15 mouse cellular contexts compared by ENCODE assay signal in genomic region chr2:150493031-150493430, GRCm38 (mm10).
"Had no signal": no experiment of that assay in that cellular context is flagged by ENCODE, and none has a peak within 500 bp of the region (broad histone marks: within the 10 kb centered on the region; RNA-seq: fewer than 3 reads in every experiment).

No protein-coding gene starts in this region.

- DNase-seq: heart, postnatal 10 days; heart, postnatal 14 days; heart, postnatal 36 days; heart, postnatal 4 days; kidney, adult 11 months; kidney, adult 18-20 months; kidney, adult 2 months; kidney, adult 8-10 months; kidney, postnatal 10 days; kidney, postnatal 14 days; kidney, postnatal 25 days; kidney, postnatal 36 days; kidney, postnatal 4 days; layer of hippocampus, adult 9-11 months; layer of hippocampus, postnatal 36 days had no signal
